Mouse (Mus musculus) forelimb bud, embryonic 11.5 days (tissue): Measurements from ENCODE around the gene Clec16a.

Experiments used
- DNase-seq: peaks from one replicate; pipeline ENCODE4 v3.0.0-alpha.2; 2012; ENCODE audit warnings: low read depth, low spot score

The Clec16a gene

DNA sequence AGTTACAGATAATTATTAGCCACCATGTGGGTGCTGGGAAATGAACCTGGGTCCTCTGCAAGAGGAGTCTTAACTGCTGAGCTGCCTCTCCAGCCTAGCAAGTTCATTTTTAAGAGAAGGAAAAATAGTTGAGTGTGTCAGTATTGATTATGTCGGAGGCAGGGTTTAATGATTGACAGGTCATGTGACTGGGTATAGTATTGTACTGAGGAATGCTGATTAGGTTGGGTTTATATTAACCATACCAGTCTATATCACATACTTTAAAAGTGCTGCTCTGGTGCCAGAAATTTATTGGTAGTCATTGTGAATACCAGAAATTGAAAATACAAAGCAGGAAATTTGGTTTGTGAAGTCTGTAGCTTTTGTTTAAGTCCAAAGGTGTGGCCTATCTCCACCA is 130.5 kb downstream of the Clec16a start:
- no peak for DNase-seq

DNA sequence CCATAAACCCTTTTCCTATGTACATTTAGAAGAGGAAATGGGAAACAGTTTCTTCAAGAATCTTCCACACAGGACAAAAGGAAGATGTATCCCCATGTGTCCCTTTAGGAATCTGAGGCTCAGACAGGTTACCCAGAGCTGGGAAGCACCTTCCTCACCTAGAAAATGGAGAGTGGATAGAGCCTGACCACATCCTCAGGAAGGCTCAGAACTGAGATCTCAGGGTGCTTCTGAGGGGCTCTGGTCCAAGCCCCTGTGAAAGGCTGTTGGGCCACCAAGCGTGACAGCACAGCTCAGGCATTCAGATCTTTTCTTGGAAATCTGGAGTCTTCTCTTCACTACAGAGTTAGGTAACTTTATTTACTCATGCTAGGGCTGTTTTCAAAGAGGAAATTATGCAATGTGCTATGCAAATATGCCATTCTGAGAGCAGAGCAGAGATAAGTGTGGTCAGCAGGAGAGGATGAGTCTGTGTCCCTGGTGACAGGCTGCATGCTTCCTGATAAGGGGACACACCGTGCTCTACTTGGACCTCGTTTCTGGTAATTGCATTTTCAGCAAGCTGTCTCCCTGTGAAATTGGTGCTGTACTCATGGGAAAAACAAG is 131.4 kb downstream of the Clec16a start:
- DNase-seq: no peak

DNA sequence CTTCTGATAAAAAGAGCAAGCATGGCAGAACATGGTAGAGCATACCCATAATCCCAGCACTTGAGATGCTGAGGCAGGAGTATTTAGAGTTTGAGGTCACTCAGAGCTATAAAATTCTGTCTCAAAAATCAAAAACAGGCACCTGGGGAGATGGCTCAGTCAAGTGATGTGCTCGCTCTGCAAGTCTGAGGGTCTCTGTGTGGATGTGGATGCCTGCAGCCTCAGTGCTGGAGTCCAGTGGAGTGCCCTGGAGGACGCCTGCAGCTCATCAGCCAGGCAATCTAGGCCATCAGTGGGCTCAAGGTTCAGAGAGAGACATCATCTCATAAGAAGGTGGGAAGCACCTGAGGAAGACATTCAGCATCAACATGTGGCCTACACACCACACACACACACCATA is 137.4 kb downstream of the Clec16a start:
- no peak for DNase-seq

DNA sequence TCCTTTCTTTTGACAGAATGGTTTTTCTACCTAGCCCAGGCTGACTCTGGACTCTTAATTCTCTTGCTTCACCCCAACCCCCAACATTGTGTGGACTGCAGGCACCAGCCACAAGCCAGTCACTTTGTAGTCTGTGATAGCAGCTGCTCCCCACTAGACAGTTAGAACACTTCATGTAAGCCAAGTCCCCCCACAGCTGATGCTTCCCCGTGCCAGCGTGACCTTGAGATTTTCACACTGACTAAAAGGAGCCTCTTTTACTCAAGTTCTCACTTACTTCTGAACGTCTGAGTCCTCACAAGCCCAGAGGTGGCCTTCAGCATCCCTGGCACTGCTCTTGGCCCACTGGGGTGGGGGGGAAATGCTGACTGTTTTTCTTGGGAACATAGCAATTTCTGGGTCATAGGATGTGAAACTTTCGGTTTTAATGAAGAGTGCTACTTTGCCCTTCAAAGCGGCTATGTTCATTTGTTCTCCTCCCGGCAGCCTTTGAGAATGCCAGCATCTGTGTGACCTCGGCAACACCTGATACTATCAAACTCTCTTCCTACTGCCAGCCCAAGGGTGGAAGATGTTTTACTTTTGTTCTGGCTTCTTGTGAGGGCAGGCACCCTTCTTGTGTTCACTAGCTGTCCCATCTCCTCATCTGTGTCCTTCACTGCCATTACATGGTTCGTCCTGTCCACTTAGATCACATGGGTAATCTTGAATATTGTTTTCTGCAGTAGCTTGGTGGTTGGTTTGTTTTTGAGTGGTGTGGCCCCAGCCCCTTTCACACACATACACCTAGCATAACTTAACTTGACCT is 138.3 kb downstream of the Clec16a start:
- no peak for DNase-seq

DNA sequence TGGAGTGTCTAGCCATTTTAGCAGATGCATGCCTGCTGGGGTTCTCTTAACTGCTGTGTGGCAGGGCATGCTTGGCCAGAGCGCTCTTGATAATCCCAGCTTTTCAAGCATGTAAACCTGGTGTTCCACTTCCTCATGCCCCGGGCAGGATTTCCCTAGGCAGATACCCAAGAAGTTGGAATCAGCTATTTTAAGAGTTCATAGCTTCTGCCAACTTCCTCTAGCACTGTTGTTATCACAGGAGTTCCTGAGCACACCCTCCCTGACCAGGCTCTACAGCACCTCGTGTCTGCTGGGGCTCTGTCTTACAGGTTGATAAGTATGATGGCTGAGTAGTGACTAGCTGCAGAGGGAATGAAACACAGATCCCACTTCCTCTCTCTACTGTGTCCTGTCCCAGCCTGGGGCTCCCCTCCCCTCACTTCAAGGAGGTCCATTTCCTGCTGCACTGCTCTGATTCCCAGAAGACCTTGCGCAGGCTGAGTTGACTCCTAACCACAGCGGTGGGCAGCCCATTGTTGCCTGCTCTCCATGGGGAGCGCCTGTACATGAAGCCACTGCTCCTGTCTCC is 144.7 kb downstream of the Clec16a start:
- DNase-seq: no peak

DNA sequence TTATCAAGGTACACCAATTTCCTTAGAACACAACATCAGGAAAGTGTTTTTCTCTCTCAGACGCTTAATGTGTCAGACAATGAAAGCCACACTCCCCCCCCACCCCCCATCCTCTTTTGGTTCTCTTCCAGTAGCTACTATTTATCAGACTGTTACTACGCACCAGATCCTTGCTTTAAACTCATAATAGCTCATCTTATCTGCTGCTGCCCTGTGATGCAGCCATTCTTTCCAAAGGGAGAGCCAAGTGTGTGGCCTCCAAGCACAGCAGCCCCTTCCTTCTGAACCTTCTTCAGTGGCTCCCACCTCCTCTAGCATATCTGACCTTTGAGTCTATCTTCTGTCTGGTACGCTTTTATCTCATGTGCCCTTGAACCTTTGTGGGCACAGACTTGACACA is 145.3 kb downstream of the Clec16a start:
- DNase-seq: no peak

DNA sequence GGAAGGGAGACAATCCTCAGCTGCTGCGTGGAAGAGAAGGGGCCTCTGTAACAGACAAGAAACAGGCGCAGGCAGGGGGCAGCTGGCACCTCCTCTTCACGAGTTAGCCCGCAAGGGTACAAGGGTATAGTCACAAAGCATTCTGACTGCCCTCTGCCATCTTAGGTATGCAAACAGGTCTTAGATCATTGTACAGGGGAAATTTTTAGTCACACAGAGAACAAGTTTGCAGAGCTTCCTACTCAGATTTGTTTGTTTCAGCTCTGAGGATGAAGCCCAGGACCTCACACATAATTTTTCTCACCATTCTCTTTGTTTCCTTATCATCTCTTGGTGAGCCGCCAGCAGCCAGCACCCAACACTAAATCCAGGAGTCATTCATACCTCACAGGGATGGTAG is 146.6 kb downstream of the Clec16a start:
- no peak for DNase-seq

DNA sequence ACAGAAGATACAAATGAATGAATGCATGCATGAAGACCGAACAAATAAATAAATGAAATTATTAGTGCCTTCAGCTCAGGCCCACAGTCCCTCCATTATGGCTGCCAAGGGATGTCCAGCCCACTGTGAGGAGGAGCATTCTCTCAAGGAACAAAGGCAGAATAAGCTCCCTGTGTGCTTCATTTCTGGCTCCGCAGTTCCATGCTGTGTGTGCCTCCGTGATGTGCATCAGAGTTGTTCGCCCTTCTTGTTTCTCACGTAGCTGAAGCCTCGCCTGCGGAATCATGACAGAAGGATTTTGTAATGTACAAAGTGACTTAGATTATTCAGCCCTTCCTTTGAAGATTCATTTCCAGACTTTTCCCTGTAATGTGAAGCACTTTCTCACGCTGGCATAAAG is 147.7 kb downstream of the Clec16a start:
- DNase-seq: no peak

DNA sequence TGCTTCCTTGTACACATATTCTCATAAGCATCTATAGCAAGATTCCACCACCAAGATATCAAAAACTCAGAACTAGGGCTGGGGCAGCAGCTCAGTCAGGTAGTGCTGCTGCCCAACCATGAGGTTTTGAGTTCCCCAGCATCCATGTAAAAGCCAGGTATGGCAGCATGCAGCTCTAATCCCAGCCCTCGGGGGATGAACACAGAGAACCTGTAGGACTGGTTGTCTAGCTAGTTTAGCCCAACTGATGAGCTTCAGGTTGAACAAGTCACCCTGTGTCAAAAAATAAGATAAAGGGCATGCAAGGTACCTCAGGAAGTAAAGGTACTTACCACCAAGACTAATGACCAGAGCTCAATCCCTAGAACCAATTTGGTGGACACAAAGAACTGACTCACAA is 148.3 kb downstream of the Clec16a start:
- no peak for DNase-seq

DNA sequence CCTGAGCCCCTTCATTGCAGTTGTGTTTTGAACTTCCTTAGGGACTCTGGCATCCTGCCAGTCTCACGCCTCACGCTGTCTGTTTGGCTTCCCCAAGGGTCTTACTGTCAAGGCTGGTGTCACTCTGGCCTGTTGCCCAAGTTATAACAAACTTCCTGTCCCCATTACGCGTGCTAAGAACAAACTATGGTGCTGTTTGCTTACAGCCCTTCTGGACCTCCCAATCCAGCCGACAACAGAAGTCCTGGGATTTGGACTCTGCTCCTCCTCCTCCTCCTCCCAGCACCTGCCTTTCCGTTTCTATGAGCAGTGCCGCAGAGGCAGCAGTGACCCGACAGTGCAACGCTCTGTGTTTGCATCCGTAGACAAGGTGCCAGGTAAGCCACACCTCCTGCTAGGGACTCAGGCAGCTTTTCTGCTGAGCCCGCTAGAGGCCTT is 149.3 kb downstream of the Clec16a start:
- no peak for DNase-seq

DNA sequence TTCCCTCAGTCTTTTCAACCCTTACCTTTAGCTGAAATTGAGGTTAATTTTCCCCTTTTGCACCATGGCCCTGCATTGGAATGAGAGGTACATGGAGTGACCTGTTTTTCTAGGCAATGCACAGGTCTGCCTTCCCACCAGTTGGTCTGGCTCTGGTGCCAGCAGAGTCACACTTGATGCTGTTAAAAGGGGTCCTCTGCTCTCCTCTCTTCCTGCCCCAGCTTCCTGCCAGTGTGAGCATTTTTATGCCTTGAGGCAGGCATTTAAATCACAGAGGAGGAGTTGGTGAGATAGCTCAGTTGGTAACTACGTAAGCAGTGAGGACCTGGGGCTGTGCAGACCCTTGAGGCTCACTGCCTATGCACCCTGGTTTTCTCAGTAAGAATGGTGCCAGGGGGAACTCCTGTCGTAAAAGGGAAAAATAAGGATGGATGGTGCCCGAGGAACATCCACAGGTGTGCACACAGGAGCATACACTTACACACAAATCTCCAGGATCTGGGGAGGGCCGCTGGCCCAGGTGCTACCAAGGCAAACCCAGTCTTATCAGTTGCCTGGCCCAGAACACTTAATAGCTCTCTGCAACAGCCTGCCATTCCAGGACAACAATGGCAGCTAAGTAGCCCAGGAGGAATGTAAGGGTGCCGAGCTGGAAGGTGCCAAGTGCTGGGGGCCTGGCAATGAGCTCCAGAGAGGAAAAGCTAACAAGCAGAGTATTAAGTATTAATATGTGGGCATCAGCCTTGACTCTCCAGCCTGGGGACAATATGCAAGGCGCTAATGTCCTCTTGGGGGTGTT is 152.9 kb downstream of the Clec16a start:
- no peak for DNase-seq

DNA sequence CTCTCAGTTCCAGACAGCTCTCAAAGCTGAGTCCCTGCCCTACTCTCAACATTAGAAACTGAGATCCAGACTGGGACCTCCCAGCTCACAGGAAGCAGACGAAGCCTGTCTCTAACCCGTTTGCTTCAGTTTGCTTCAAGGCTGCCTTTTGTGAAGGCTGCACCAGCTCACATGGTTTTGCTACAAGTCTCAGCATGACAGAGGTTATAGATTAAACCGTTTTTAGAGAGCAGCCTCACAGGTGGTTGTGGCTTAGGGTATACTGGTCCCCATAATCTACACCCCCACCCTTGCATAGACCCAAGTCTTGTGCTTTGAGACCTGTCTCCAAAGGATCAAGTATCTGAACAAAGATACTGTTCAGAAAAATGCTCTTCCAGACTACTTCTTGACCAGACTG is 154.2 kb downstream of the Clec16a start:
- no peak for DNase-seq

DNA sequence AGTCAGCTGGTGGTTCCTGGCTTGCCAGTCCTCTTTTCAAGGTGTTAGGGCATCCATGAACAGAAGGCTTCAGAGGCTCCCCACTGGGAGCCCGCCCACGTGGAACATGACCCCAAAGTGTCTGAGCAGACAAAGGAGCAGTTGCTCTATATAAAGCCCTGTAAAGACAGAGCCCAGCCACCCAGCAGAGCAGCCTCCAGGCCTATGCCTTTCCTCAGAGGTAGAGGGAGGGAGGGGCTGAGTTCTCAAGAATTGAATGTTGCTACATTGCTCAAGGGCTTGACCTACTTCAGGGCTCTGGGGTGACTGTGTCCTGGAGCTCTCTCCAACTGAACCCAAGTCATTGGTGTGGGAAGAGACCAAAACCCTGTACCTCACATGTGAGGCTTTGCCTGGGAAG is 155.0 kb downstream of the Clec16a start:
- no peak for DNase-seq

DNA sequence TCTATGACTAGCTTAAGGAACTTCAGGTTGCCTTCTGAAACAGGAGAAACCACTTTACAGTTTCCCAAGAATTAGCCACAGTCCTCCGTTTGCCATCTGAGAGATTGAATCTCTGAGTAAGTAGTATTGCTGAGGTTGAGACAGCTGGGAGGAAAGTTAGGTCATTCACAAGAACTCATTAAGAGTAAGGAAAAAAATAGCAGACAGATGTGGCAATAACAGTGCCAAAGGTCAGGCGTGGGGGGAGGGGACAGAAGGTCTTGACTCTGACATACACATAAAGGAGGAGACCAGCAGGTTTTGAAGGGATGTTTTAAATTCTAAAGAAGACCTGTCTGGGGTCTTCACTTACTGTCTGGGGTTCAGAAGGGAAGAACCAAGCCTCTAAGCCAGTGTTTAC is 157.3 kb downstream of the Clec16a start:
- no peak for DNase-seq

DNA sequence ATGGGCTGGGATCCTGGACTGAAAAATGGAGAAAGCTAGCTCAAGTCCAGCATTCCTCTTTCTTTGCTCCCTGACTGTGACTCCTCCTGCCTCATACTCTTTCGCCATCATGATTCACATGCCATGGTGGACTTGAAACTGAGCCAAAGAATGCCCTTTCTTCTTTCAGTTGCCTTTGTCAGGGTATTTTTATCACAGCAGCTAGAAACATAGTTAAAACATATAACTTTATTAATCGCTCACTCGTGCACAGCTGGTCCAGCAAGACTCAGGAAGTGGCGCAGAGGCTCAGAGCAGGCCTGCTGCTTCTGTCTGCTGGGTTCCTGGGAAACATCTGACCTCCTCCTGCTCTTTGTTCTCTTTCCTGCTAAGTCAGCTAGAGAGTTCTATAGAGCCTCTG is 158.8 kb downstream of the Clec16a start:
- no peak for DNase-seq

DNA sequence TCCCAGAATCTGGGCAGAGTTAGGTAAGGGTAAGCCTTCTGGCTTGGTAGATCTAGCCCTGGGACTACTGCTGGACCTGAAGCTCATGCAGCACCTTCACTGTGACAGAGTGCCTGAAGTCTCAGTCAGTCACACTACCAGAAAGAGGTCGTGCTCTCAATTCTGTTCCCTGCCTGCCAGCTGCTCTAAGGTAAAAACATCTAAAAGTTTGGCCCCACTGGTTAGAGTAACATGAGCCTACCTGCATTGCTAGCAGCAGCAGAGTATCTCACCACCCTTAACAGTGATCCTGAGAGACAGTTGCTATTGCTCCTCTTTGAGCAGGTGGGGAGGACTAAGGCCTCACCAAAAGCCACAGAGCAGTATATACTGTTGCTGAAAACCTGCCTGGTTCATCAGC is 160.3 kb downstream of the Clec16a start:
- no peak for DNase-seq

DNA sequence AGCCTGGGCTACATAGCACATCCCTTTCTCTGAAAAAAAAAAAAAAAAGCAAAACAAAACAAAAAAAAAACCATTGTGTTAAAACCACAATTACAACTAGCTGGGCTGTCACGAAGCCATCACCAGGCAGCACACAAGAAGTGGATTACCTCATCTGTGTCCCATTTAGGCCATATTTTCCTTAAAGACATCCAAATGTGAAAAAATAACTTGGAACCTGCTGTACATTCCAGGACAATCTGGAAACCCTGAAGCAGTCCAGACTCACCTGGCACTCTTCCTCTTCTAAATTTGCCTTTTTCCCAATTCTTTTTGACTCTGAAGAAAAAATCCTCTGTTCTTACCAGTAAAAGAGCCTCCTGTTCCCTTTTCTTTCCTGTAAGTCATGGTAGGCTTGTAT is 166.4 kb downstream of the Clec16a start:
- DNase-seq: no peak

DNA sequence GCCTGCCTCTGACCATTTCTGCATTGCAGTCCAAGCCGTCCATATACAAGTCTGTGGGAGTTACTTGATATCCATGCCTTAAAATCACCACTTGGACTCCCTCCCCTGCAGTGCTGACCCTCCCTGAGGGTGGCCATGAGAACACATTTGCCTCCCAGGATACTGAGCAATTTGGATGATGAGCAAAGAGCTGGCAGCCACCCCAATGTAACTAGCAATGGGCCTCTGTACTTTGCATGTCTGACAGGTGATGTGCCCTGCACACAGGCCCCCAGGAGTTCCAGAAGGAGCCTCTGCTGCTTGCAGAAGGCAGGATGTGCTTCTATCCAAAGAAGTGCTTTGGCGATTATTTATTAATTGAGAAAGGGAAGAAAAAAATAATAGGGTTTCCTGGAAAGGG is 167.9 kb downstream of the Clec16a start:
- no peak for DNase-seq

DNA sequence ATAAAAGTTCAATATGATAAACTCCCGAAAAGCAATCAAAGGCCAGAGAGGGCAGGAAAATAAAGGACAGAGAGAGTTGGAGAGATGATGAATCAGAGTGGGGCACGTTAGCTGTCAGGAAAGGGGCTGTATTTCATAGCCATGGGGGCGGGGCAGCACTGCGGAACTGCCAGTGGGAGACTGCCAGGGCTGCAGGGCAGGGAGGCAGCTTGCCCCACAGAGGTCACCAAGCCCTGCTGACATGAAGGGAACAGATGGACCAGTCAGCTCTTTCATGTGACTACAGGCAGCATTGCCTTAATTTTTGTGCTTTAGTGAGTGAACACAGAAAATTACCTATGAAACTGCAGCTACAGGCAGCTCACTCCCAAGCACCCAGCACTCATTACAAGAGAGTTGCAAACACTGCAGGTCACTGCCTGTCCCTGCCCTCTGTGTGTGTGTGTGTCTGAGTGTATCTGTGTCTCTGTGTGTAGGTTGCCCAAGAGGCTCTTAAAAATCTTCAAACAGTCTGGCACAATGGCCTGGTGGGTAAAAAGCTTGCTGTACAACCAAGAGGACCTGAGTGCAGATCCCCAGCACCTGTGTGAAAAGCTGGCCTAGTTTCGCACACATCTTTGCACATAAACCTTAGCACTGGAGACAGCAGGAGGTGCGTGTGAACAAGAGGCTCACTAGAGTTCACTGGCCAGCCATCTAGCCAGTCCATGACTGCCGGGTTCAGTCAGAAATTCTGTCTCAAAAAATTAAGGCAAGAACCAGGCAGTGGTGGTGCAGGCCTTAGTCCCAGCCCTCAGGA is 168.5 kb downstream of the Clec16a start:
- DNase-seq: no peak

DNA sequence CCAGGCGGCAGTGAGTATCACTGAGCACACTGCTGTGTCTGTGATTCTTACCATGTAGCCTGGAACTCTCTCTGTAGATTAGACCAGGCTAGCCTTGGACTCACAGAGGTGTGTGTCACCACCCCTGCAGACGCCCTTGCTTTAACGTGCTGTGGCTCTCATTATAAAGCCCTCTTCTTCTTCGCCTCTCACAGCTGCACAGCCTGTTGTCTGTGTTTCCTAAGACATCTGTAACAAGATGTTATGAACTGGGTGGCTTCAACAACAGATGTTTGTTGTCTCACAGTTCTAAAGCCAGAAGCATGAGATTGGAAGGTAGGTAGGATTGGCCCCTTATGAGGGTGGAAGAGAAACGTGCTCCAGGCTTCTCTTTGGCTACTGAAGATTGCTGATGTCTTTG is 170.1 kb downstream of the Clec16a start:
- no peak for DNase-seq

DNA sequence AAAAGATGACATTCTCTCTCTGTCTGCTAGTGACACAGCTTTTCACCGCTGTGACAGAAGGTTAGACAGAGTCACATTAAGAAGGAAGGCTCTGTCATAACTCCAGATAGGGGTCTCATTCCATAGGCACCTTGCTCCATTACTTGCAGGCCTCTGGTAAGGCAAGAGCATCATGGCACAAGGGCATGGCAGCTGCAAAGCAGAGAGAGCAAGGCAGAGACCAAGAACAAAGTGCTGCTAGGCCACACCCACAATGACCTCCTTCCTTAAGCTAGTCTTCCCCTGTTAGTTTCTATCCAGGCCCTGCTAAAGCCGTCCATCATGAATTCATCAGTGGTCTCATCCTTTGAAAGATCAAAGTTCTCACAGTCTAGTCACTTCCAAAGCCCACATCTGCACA is 170.5 kb downstream of the Clec16a start:
- DNase-seq: no peak

DNA sequence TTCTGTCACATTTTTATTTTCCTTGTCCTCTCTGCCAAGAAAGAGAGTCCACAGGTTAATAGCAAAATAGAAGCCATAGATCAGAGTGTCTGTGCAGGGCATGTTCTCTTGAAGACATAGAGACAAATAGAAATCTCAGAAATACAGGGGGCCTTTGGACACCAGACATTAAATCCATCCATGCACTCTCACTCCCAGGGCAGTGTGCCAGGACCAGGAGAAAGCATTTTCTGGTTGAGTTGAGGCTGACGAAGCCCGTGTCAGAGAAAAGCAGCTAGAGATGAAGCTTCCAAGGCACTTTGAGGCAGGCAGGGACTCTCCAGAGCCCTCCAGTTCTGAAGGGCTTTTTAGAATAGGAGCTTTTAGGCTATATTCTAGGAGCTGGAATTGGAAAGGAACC is 171.6 kb downstream of the Clec16a start:
- DNase-seq: no peak
